8 mouse cellular contexts compared by ENCODE assay signal in the genomic region with DNA sequence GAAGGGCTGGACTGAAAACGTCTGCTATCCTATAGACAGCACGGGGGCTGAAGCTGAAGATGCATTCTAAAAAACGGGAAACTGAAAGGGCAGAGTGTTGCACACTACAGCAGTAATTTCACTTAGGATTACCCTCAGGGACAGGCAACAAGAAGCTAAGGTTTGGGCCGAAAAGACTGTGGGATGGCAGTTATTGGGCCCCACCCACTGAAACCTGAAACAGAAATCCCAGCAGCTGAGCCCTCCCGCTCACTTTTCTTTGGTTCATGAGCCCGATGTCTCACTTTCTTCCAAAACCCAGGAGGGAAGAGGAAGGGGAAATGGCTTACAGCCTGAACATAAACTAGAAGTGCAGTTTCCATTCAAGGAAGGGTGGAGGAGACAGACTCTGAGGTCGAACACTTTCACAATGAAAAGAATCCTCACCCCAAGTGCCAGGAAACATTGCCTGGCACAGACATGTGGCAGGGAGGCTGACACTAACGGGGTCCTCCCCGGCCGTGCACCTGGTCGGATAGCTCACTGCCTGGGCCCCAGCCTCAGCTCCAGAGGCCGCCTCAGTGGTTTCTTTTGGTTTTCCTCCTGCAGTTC. TPM values are rescaled to one million over a fixed set of nuclear protein-coding genes. Genes with fewer than 3 reads are reported as not detected.
A peak's percentile ranks its signal among the peaks of the same experiment; 100 is the strongest.
DNase-seq lines count a peak whose midpoint lies in the region; ATAC-seq and TF ChIP-seq lines count a peak whose summit lies in the region.

No protein-coding gene starts in this region.

- no peaks in the 10 kb centered on the region for H3K27me3 ChIP-seq in spleen, adult 2 months (ENCODE audit: control insufficient read depth, insufficient read depth, low read length)
- H3K27me3 ChIP-seq in heart, embryonic 11.5 days (ENCODE audit: control insufficient read depth, insufficient read depth, low read length), result no peaks in the 10 kb centered on the region
- H3K27me3 ChIP-seq in liver, embryonic 14.5 days (ENCODE audit: control insufficient read depth, insufficient read depth, low read length), result no peaks in the 10 kb centered on the region
- no peaks in the 10 kb centered on the region for H3K27me3 ChIP-seq in stomach, embryonic 16.5 days (ENCODE audit: control insufficient read depth, insufficient read depth, low read length)

- 6% methylated on average over 12 of the region's 12 CpGs for WGBS in spleen, adult 2 months
- WGBS in heart, embryonic 11.5 days (ENCODE audit: insufficient replicate concordance), result 53% methylated on average over 12 of the region's 12 CpGs
- 15% methylated on average over 12 of the region's 12 CpGs for WGBS in liver, embryonic 14.5 days (ENCODE audit: insufficient replicate concordance)
- 39% methylated on average over 12 of the region's 12 CpGs for WGBS in stomach, embryonic 16.5 days

- no peaks in the 10 kb centered on the region for H3K36me3 ChIP-seq in spleen, adult 2 months (ENCODE audit: control insufficient read depth, insufficient read depth, low read length)
- H3K36me3 ChIP-seq in heart, embryonic 11.5 days (ENCODE audit: control insufficient read depth, insufficient read depth, low read length), result no peaks in the 10 kb centered on the region
- no peaks in the 10 kb centered on the region for H3K36me3 ChIP-seq in liver, embryonic 14.5 days (replicated peaks; ENCODE audit: control insufficient read depth, insufficient read depth, low read depth)
- no peaks in the 10 kb centered on the region for H3K36me3 ChIP-seq in stomach, embryonic 16.5 days (ENCODE audit: control insufficient read depth, insufficient read depth, low read length)

- H3K9me3 ChIP-seq in heart, embryonic 11.5 days (replicated peaks; ENCODE audit: control insufficient read depth, low read length), result no peaks in the 10 kb centered on the region
- H3K9me3 ChIP-seq in liver, embryonic 14.5 days (ENCODE audit: control insufficient read depth, low read length), result no peaks in the 10 kb centered on the region
- H3K9me3 ChIP-seq in stomach, embryonic 16.5 days (replicated peaks; ENCODE audit: control insufficient read depth, low read length), result no peaks in the 10 kb centered on the region

- peak overlapping the region; percentile 24; the same call in 1 of the 2 replicates for H3K4me3 ChIP-seq in spleen, adult 2 months (ENCODE audit: extremely low read depth, insufficient read depth, insufficient read length)
- H3K4me3 ChIP-seq in heart, embryonic 11.5 days (ENCODE audit: low read depth, low read length), result no peak overlapping the region
- no peak overlapping the region for H3K4me3 ChIP-seq in liver, embryonic 14.5 days (ENCODE audit: insufficient read depth in 1 of 2, low read depth in 2 of 2, low read length in 2 of 2)
- H3K4me3 ChIP-seq in stomach, embryonic 16.5 days (replicated peaks; ENCODE audit: low read length), result no peak overlapping the region

- H3K27ac ChIP-seq in spleen, adult 2 months (ENCODE audit: insufficient read depth, low read length), result no peak overlapping the region
- H3K27ac ChIP-seq in heart, embryonic 11.5 days (ENCODE audit: low read depth, low read length), result peak overlapping the region; percentile 32; the same call in 1 of the 2 replicates
- no peak overlapping the region for H3K27ac ChIP-seq in liver, embryonic 14.5 days
- H3K27ac ChIP-seq in stomach, embryonic 16.5 days (ENCODE audit: low read length), result peak overlapping the region; percentile 43; the same call in 1 of the 2 replicates

- no peak for TF ChIP-seq EP300 in liver, embryonic 14.5 days (IDR thresholded peaks at IDR 0.05; ENCODE audit: low read depth)

- TF ChIP-seq POLR2A in spleen, adult 2 months (IDR thresholded peaks at IDR 0.05; ENCODE audit: low read depth, low read length), result no peak

- no peak for DNase-seq in spleen, adult 2 months (ENCODE audit: low read depth in 1 of 2, low spot score in 2 of 2)
- no peak for DNase-seq in spleen, adult 12 weeks (ENCODE audit: low spot score)
- DNase-seq in liver, embryonic 14.5 days (ENCODE audit: low read depth in 3 of 3, low spot score in 3 of 3), result no peak
- no peak for DNase-seq in layer of hippocampus, postnatal 10 days (ENCODE audit: low spot score in 2 of 2)
- DNase-seq in cerebellum, postnatal 4 days (ENCODE audit: low spot score in 2 of 2), result no peak
- no peak for DNase-seq in layer of hippocampus, adult 11-12 months (ENCODE audit: low spot score)

- no peak for TF ChIP-seq CTCF in spleen, adult 2 months (IDR thresholded peaks at IDR 0.05; ENCODE audit: extremely low read depth, insufficient read depth, insufficient read length, insufficient replicate concordance)
- no peak for TF ChIP-seq CTCF in liver, embryonic 14.5 days (IDR thresholded peaks at IDR 0.05; ENCODE audit: low read depth)

- H3K4me2 ChIP-seq in heart, embryonic 11.5 days, result peak overlapping the region; percentile 3; the same call in 1 of the 2 replicates
- H3K4me2 ChIP-seq in liver, embryonic 14.5 days (ENCODE audit: low read depth), result peak overlapping the region; percentile 0; the same call in 1 of the 2 replicates
- 0 out of 2 replicates have a peak overlapping the region, but pooled peaks have one; percentile 19 for H3K4me2 ChIP-seq in stomach, embryonic 16.5 days (ENCODE audit: low read depth, low read length)

- no peak for ATAC-seq in heart, embryonic 11.5 days (replicated peaks; ENCODE audit: insufficient number of reproducible peaks, low FRiP score, low TSS enrichment)
- no peak for ATAC-seq in liver, embryonic 14.5 days (ENCODE audit: insufficient read depth)
- no peak for ATAC-seq in stomach, embryonic 16.5 days (ENCODE audit: insufficient read depth, low FRiP score)

- H3K9ac ChIP-seq in heart, embryonic 11.5 days (ENCODE audit: low read depth, low read length), result no peak overlapping the region
- H3K9ac ChIP-seq in liver, embryonic 14.5 days (replicated peaks), result no peak overlapping the region
- H3K9ac ChIP-seq in stomach, embryonic 16.5 days (ENCODE audit: low read length), result peak overlapping the region; percentile 48

- no peaks in the 10 kb centered on the region; the same call in none of the 2 replicates for H3K4me1 ChIP-seq in spleen, adult 2 months (ENCODE audit: control insufficient read depth, insufficient read depth, insufficient read length)
- peaks cover 29% of the 10 kb centered on the region for H3K4me1 ChIP-seq in heart, embryonic 11.5 days (ENCODE audit: control insufficient read depth, insufficient read depth, low read length)
- H3K4me1 ChIP-seq in liver, embryonic 14.5 days (replicated peaks; ENCODE audit: control insufficient read depth in 2 of 2, insufficient read depth in 2 of 2, low read length in 1 of 2), result no peaks in the 10 kb centered on the region
- H3K4me1 ChIP-seq in stomach, embryonic 16.5 days (ENCODE audit: control insufficient read depth, insufficient read depth, low read length), result peaks cover 8% of the 10 kb centered on the region; the same call in 1 of the 2 replicates

RNA-seq across cellular contexts. Expression of a gene that starts 33.5 kb away (rescaled TPM):
- 3.7 and 3.8 TPM in 2 replicates for polyA plus RNA-seq in spleen, adult 2 months (2012; rRNA removed)
- 33.9 and 35.8 TPM in 2 replicates for polyA plus RNA-seq in heart, embryonic 11.5 days (2014; fragmentation: Nextera tagmentation; extraction: Ambion mirVana)
- polyA plus RNA-seq in liver, embryonic 14.5 days (2012; rRNA removed), result 0.69 and 0.88 TPM in 2 replicates
- polyA plus RNA-seq in liver, embryonic 14.5 days (2014; fragmentation: Nextera tagmentation; extraction: Ambion mirVana), result 1.1 and 1.4 TPM in 2 replicates
- polyA plus RNA-seq in stomach, embryonic 16.5 days (2015; fragmentation: Nextera tagmentation; extraction: Ambion mirVana), result 8.8 and 10.9 TPM in 2 replicates
- 10 to 100 TPM; 21.1 to 24.2 TPM for total RNA-seq in layer of hippocampus, postnatal 10 days (2021)

Comparison
In these comparisons a context has a peak if more than half of its experiments do, and no peak if none do; other contexts are left out.
1. H3K27ac ChIP-seq: peak in heart, embryonic 11.5 days (single experiment) and stomach, embryonic 16.5 days (single experiment); none in spleen, adult 2 months (single experiment) and liver, embryonic 14.5 days (single experiment).
2. Peak in every context shown above with its lines, with median percentiles within 50 percentile points of each other: H3K4me2 ChIP-seq.